Mouse (Mus musculus): Measurements from ENCODE around the gene Htr3b.

Htr3b gene

DNA sequence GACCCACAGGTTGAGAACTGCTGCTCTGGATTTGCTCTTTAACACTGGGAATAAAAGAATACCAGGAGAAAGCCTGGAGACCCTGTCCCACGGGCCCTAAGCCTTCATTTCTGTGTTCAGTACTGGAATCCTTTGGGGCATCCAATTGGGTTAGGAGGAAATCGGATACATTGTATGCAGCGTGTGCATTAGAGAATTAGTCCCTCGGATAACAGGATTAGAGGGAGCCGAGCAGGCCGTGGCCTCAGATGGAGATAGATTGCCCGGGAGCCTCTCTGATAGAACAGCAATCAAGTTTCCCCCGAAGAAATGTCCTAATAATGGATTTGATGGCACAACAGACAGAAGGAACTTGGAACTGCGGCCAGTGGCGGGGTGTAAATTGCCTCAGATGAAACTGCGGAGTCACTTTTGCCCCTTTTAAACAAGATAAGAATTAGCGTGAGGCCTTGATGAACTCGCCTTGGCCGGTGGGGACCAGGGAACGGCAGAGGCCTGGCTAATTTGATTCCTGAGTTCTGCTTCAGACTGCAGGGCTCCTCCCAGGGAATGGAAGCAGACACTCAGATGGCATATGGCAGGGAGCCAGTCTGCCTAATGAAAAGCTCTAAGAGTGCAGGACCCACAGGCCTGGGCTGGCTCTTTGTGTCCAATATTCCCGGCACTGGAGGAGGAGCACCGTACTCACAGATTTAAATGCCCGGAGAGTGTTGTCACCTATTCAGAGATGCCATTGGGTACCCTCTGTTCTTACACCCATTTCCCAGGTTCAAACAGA lies 48.6 kb downstream of the Htr3b start:
- DNase-seq (ENCODE audit: low read depth): no peak

DNA sequence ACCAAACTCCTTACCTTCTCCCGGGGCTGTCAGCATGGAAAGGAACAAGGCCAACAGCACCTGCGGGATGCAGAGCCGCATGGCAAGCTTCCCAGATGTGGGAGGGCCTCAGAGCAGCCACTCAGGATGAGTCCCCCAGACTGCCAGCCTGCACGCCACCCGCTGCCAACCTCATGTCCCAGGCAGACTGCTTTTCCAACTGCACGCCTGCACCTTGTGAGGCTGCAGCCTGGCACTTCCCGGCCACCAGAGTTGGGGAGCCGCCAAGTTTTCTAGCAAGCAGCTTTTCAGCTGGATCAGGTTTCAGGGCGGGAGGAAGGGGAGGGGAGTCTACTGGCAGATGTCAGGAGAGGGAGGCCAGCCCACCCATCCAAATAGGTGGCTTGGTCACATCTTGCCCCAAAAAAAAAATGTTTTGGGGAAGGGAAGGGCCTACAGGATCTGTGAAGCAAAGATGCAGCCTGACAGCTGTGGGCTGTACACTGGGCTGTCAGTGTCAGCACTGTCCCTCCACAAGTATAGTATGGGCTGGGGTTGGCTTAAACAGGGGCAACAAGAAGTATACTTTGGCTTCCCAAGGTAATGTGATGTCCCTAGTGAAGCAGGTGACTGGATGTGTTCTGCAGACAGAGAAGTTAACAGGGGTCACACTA lies 53.8 kb downstream of the Htr3b start, which contains the start of gene Htr3a:
Gene Htr3a, minus strand, starts transcription at position 215 of the 653 bp plus-strand sequence.
- no peak for DNase-seq (ENCODE audit: low read depth)

DNA sequence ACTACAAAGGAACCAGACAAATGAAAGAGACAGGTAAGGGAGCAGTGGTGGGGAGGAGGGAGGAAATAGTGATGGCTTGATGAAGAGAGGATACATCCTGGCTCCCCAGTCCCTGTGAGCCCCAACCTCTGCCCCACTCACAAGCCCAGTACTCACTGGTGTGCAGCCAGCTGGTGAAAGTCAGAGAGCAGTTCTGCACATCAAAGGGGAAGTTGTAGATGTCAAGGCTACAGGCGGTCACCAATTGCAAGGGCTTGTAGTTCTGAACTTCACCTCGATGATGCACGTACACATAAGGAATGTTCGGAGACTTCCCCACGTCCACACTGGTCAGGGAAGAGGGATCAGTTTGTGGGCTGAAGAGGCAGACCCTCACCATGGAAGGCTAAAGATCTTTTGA lies 60.4 kb downstream of the Htr3b start:
- DNase-seq (ENCODE audit: low read depth): no peak

DNA sequence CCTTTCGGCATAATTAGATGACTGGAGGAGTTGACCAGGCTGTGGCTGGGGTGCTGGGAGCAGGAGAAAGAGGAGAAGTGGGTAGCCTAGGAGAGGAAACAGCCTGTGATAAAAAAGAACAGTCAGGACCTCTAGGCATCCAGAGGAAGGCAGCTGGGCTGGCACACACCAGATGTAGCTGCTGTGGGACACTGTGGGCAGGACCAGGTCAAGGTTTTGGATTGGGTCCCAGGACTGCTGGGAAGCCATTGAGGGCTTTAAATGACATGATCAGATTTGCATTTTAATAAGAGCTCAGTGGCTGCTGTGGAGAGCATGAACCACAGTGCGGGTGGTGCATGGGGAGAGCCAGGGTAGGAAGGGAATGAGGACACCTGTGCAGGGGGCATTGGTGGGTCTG lies 61.0 kb downstream of the Htr3b start:
- no peak for DNase-seq (ENCODE audit: low read depth)

DNA sequence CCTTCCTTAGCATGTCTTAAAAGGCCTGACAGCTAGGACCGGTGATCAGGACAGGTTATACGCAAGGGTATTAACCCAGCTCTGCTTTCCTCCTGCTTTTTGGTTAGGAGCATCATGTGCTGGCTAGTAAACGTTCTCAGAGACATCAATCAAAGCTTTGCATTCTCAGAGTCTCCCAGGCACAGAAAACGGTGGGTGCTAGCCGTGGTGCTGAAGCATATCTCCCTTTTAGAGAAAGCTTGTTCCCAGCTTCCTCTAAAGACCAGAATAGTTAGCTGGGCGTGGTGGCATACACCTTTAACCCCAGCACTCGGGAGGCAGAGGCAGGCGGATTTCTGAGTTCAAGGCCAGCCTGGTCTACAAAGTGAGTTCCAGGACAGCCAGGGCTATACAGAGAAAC lies 66.2 kb downstream of the Htr3b start:
- DNase-seq (ENCODE audit: low read depth): peak; percentile 29

DNA sequence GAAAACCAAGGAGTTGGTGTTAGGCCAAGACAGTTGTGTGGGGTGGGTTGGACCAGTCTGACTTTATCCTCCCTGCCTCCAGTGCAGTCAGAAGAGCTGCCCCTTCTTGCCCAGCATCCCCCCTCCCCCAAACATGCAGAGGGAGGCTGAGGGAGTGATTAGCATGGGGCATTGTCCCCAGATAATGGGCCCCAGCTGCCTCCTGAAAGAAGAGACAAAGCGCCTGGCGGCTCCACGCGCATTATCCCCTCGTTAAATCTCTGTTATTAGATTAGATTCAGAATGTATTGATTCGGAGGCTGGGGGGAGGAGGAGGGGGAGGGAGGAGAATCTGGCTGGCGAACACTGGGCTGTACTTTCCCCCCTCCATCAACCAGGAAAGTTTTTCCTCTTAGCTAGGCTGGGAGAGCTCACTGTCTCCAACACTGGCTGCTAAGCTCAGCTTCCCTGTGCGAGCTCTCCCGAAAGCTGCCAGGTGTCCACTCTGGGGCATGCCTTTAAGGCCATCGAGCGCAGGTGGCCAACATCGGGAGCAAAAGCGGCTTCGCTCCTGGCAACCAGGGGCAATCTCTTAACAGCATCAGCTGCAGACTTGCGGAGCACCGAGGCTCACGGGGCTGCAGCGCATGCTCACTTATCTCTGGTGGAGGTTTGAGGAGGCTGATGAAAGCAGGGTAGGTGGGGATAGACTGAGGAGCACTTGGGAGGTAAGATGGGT lies 68.8 kb downstream of the Htr3b start:
- DNase-seq (ENCODE audit: low read depth): no peak

DNA sequence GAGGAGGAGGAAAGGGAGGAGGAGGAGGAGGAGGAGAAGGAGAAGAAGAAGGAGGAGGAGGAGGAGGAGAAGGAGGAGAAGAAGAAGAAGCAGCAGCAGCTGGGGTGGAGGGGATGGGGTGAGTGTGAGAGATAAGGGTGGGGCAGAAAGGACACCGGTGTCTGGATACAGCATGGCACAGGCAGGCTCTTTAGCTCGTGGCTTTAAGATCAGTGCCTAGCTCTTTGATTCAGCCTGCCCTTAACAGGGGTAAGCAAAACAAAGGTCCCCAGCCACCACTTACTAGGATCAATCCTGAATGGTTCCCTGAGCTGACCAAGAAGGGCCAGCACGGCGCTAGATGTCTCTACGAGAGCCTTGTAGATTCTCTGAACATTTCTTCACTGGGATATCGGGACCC lies 70.0 kb downstream of the Htr3b start:
- no peak for DNase-seq (ENCODE audit: low read depth)

DNA sequence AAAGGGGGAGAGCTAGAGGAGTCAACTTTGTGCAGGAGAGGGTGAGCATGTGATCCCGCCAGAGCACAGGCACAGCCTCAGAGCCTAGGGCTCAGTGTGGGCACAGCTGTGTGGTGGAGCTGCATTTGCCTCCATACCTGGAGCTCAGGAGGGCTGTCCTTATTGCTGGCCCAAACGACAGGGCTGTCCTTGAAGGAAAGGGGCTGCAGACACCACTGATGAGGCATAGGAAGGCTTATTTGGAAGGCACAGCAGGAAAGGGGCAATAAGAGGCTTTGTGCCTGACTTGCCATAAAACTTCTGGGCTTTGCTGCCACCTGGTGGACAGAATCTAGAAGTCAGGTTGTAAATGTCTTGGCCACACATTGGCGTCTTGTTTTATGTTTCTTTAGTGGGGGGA lies 70.8 kb downstream of the Htr3b start:
- peak; percentile 77 for DNase-seq (ENCODE audit: low read depth)

DNA sequence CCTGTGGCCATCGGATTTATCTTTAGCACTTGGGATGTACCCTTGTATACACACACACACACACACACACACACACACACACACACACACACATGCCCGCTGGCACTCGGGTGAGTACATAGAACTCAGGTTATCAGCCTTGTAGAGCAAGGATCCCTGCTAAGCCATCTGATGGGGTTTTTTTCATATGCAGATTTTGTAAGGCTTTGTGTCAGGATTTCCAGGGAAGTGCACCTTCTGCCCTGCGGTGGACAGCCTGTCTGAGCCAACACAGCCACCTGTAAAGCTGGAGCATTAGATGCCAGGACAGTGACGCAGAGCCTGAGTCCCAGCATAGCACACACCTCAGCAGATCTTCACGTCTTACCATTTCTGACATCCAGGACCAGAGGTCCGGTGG lies 75.7 kb downstream of the Htr3b start:
- DNase-seq (ENCODE audit: low read depth): no peak

Data from c-Kit-positive CD71-negative TER-119-negative erythroid progenitor cells, embryonic 14.5 days (primary cell).